Mouse (Mus musculus): Measurements from ENCODE around the gene Nemp1.

Gene Nemp1

GRCm38 (mm10) chr10:127728437-127728836 is 61.7 kb downstream of the Nemp1 start:
- DNase-seq, result no peak

DNA sequence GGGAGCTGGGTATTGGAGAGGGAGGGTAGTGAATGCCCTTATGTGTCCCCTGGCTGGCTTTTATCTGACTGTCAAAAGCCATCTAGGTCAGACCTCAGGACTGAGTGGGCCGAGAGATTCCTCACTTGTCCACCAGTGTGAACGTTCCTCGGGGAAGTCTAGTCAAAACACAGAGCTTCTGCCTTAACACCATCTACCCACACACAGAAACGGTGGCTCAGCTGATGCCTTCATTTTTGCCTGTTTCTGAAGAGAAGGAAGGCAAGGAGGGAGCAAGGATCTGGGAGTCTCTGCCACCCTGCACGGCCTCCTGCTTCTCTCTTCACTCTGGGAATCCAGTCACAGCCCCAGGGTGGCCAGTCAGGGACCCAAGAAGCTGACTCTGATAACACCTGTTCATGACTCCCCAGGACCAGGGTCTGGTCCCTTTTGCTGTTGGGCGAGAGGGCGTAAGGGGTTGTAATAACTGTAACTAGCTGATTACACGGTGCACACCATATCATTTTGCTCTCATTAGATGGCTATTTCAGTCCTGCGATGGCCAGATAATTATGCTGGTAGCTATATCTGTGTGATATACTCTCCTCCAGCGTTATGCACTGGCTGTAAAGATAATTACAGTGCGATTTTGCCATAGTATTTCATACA is 63.7 kb downstream of the Nemp1 start:
- no peak for DNase-seq

- DNase-seq, result no peak
Observed at GRCm38 (mm10) chr10:127730933-127731310, 64.2 kb downstream of the Nemp1 start.

GRCm38 (mm10) chr10:127731397-127731796 is 64.7 kb downstream of the Nemp1 start:
- no peak for DNase-seq

- no peak for DNase-seq
Observed at GRCm38 (mm10) chr10:127734434-127734833, 67.7 kb downstream of the Nemp1 start.

DNA sequence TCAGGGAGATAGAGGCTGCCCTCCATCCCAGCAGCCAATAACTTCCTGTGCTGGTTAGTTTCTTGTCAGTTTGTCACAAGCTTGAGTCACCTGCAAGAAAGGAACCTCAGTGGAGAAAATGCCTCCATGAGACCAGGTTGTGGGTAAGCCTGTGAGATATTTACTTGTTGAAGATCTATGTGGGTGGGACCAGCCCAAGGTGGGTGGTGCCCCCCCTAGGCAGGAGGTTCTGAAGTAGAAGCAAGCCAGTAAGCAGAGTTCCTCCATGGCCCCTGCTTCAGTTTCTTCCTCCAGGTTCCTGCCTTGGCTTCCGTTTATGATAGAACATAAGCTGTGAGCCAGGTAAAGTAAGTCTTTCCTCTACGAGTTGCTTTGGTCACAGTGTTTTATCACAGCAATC is 69.6 kb downstream of the Nemp1 start:
- DNase-seq, result peak; percentile 85

- peak; percentile 91 for DNase-seq
Observed at GRCm38 (mm10) chr10:127736916-127737315, 70.2 kb downstream of the Nemp1 start.

GRCm38 (mm10) chr10:127737552-127737951 is 70.9 kb downstream of the Nemp1 start:
- no peak for DNase-seq

- peak; percentile 94 for DNase-seq
Observed at GRCm38 (mm10) chr10:127738151-127738882, 71.6 kb downstream of the Nemp1 start.

DNA sequence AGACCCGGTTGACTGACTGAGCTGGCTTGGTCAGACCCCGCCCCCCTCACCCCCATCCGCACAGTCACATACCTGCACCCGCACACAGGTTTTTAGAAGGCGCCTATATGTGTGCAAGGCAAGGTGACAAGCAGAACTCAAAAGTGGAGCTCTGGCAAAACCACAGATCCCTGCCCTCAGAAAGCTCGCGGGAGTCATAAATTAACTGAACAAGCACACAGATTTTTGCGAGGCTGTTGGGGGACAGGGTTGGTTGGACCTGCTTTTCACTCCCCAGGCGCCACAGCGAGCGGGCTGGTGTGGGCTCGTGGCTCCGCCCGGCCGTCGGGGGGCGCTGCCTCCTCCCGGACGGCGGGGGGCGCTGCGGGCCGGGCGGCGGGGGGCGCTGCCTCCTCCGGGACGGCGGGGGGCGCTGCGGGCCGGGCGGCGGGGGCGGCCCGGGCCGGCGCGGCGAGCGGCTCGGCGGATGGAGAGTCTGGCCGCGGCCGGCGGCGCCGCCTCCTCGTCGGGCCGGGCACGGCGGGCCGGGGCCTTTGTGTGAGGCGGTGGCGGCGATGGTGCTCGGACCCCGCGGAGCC is 72.5 kb downstream of the Nemp1 start, which contains the start of gene Zbtb39:
Gene Zbtb39, plus strand, starts transcription at position 456 of the 578 bp plus-strand sequence.
- DNase-seq, result peak; percentile 98

GRCm38 (mm10) chr10:127739661-127740161 is 73.0 kb downstream of the Nemp1 start:
- no peak for DNase-seq

DNA sequence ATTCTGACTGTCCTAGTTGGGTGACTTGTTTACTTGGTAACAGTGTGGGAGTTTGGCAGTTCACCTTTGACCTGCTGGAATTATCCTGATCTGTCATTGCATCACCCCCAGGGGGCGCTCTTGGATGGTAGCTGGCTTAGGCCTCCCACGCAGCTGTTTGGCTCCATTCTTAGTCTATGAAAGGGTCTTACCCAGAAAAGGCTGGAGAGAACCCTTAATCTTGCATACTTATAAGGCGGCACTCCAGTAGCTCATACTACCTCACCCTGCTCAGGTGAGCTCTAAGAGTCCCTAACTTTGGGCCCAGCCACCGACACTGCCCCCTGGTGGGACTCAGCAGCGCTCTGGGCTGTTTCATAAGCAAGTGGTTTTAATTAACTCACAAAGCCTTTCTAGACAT is 78.0 kb downstream of the Nemp1 start:
- DNase-seq, result no peak

GRCm38 (mm10) chr10:127745886-127746285 is 79.2 kb downstream of the Nemp1 start:
- DNase-seq, result no peak

DNA sequence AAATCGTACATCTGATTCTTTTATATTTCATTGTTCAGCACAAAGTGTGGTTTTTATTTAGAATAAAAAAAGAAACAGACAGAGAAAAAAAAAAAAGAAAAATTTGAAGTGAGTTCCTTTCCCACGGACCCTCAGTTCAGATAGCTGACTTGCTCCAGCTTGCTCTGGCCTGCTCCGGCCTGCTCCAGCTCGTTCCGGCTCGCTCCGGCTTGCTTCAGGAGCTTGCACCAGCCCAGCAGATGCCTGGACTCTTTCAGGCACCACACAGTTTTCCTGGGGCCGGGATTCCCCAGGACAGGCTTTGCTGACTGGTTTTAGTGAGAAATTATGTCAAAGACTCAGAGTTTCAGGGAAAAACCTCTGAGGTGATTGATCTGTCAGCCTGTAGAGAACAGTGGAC is 80.6 kb downstream of the Nemp1 start:
- DNase-seq, result no peak

GRCm38 (mm10) chr10:127748847-127749612 is 82.3 kb downstream of the Nemp1 start:
- DNase-seq, result peak; percentile 98

DNA sequence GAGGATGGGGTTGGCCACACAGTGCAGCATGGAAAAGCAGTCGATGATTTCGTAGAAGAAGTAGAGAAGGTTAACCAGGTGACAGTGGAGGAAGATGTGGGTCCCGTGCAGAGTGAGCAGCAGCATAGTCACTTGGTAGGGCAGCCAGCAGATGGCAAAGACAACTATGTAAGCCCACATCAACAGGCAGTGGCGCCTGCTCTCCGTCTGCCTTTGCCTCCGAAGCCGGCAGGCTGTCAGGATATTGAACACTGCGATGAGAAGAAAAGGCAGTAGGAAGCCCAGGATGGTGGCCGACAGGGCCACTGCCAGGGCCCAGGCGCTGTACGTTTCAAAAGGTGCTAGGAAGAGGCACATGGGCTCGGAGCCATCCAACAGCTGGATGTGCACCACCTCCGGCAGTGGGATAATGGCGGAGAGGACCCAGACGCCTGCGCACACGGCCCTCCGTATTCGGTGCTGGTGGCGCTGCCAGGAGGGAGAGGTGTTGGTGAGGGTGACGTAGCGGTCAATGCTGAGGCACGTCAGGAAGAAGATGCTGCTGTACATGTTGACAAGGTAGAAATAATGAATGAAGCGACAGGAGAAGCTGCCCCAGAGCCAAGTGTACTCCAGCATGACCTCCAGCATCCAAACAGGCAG is 83.6 kb downstream of the Nemp1 start:
- DNase-seq, result peak; percentile 92
